Mouse (Mus musculus): ENCODE results near the gene Kif18b.

GRCm38 (mm10) chr11:102918077-102918476, 6.8 kb downstream of the Kif18b start:
- no peak for TF ChIP-seq POLR2A (IDR thresholded peaks at IDR 0.05; ENCODE audit: control insufficient read depth, extremely low read depth, insufficient read depth, low read length, poor library complexity)
- TF ChIP-seq CTCF (IDR thresholded peaks at IDR 0.05; ENCODE audit: borderline replicate concordance, control insufficient read depth, extremely low read depth, insufficient read depth, low read length, poor library complexity): no peak
